Mouse (Mus musculus) c-Kit-negative CD71-positive TER-119-positive erythroid progenitor cells, embryonic 14.5 days (primary cell): ENCODE measurements around the gene Vmn2r4.
"Not testable (repeated sequence)": the region's sequence is repeated elsewhere in the genome, so short reads cannot be mapped to it uniquely, and the experiment has no call there.

ENCODE experiments used
- DNase-seq: peaks from one replicate; pipeline ENCODE4 v3.0.0-alpha.2; 2013; ENCODE audit warnings: low read depth, low spot score

Gene Vmn2r4

GRCm38 (mm10) chr3:64415268-64415667 is at the start of gene Vmn2r4:
Gene Vmn2r4 (minus strand): TSS chr3:64415368.
- DNase-seq, result not testable (repeated sequence)

DNA sequence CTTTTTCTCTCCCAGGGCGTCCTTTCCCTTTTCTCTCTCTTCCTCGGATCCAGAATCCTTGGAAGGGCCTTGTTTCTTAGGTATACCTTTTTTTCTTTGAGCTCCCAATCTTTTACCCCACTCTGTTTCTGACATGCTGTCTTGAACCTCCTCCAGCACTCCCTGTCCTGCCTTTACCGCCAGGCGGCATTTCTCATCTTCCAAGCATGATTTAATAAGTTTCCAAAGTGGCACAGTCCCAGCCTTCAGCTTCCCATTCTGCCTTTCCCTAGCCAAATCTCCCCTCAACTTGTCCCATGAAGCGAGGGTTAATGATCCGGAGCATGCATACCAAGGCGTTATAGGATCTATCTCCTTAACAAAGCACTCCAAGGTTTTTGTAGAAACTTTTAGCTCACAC is 19.1 kb upstream of the Vmn2r4 start:
- DNase-seq, result not testable (repeated sequence)

- not testable (repeated sequence) for DNase-seq
These were observed 13.1 kb upstream of the Vmn2r4 start for GRCm38 (mm10) chr3:64428117-64428798.

GRCm38 (mm10) chr3:64422141-64422540 is 7.0 kb upstream of the Vmn2r4 start:
- DNase-seq, result not testable (repeated sequence)

DNA sequence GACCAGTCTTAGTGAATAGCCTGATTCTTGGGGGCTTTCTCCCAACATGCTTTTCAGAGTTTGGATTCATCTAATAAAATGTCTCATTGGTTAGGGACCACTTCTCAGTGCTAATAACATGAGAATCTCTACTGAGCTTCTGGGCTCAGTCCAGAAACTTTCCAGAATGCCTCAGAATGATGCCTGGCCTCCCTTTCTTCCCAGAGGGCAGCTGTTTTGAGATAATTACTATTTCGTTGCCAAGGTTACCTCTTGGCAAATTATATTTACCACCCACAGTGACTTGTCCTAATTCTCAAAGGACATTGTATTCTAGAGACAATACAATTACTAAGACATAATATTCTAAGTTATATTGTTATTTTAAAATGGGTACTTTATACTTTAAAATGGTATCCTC is 2.3 kb upstream of the Vmn2r4 start:
- DNase-seq, result not testable (repeated sequence)

- DNase-seq, result not testable (repeated sequence)
These were observed 915 bp downstream of the Vmn2r4 start for GRCm38 (mm10) chr3:64414253-64414652.

DNA sequence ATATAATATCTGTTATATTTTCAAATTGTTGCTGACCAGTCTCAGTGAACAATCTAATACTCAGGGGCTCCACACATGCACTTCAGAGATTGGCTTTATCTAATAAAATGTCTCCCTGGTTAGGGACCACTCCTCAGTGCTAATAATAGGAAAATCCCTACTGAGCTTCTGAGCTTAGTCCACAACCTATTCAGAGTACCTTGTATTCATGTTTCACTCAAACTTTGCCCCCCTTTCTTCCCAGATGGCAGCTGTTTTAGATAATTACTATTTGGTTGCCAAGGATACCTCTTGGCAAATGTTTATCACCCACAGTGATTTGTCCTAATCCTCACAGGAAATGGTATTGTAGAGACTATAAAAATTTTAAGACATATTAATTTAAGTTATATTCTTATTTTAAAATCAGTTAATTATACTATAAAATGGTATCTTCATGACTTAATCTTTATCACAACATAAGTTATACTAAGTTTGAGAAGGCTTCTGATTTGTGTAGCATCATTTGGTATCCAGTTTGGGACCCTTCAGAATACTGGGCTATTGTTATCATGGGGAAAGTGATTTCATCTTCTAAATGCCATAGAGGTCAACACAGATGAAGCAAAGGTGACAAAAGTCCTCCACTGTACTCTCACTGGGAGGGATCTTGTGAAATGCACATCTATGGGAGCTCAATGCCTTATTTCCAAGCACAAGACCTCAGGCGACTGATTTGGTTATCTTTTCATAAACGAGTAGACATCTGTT is 55.7 kb downstream of the Vmn2r4 start:
- DNase-seq, result no peak
